Mouse (Mus musculus) left cerebral cortex, adult 9 months (tissue): ENCODE results near the gene Fam71a.

ENCODE experiments used
- DNase-seq, 2 experiments: peaks; one replicate each; pipeline ENCODE4 v3.0.0; 2022; ENCODE audit warnings: low spot score in 2 of 2

The Fam71a gene

DNA sequence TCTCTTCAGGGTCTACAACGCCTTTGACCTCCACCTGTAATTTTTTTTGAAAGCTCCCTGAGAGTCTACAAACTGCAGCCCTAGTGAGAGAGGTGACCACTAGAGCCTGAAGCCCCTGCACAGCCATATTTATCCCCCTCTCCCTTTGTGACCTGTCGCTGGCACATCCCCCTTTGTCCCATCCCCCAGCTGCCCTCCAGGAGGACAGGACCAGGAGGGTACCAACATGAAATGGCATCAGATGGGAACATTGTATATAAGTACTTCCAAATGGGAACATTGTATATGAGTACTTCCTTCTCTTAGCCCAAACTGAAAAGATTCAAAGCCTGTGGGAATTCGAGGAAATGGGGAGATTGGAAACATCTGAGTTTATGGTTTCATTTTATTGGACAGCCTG, at the start of gene Fam71a:
TSS of gene Fam71a (minus strand) at position 101 of the 400 bp plus-strand sequence.
- no peak for DNase-seq

DNA sequence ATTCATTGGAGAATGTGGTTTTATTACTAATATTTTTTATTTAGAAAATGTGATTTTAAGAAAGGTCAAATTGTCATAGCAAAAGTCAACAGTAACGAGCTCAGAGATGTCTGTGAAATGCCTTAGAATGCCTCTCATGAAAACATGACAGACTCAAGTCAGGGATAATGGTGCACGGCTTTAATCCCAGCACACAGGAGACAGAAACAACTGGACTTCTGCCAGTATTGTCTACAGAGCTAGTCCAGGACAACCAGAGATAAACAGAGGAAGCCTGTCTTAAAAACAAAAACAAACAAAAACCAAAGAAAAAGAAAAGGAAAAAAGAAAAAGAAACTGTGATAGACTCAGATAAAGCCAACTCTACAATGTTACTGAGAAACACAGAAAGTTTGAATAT, 46.5 kb upstream of the Fam71a start:
- DNase-seq = no peak

DNA sequence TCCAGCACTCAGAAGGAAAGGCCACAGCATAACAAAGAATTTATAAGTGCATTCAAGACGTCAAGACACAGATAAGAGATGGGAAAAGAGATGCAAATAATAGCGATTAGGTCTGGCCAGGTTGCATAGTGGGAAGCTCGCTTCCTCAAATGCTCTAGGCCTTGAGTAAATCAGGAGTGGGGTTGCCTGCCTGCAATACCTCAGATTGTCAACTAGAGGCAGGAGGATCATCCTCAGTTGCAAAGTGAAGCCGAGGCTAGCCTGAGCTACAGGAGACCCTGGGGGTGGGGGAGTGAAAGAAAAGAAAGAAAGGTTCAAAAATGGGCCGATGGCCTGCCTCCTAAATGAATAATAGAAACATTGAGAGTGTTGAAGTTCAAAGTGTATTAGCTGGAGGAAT, 41.2 kb upstream of the Fam71a start:
- no peak for DNase-seq

DNA sequence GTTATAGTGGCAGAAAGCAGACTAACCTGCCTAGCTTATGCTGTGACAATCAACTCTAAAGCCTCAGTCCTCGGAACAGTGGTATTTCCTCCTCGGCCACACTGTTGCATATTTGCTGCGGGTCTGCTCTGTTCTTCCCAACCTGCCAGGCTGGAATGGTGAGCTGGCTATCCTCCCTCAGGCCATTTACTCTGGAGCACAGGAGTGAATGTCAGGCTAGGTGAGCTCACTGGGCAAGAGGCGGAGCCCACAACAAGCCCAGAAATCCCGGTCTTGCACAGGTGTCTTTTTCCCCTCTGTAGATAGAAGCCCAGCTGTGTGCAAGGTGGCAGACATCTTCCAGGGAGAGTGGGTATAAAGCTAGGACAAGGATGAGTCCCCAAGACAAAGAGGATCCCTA, 40.3 kb upstream of the Fam71a start:
- DNase-seq = no peak

DNA sequence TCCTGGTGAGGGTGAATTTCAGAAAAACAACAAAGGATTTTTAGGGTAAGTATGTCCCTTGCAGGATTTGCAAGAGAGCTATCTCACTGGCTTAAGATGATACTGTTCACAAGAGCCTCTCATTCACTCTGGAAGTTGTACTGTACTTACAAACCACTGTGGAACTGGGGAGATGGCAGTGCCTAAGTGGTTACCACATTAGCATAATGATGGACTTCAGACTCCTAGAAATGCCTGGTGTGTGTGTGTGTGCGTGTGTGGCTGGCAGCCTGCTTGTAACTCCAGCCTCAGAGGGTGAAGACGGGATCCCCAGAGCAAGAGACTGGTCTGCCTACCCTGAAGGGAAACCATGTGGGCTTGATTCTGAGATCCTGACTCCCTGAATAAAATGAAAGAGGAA, 38.9 kb upstream of the Fam71a start:
- DNase-seq = no peak

DNA sequence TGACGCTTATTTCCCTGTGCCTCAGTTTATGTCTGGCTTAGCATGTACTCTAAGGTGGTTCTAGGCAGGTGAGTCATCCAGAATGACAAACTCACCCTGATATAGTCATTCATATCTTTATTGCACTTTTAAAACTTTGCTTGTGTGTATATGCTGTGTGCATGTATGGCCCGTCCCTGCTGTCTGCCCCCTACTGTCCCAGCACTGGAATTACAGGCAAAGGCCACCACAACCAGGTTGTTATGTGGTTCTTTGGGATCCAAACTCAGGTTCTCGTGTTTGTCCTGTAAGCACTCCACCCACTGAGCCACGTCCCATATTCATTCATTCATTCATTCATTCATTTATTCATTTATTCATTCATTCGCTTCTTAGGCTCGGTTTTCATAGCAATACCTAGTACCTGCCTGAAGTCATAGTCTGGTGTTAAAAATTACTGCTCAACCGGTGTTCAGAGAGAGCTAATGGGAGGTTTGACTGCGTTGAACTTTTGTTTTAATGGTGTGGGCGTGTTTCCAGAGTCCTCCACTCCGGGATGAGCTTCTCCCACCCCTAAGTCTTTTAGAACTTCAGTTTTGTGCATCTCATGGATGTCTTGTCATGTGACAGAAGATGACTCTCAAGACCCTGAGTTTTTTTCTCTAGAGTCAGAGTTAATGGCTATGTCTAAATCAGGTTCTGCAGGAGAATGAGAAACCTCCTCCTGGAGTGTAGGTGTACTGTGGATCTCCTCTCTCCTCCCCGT, 37.8 kb upstream of the Fam71a start:
- no peak for DNase-seq

DNA sequence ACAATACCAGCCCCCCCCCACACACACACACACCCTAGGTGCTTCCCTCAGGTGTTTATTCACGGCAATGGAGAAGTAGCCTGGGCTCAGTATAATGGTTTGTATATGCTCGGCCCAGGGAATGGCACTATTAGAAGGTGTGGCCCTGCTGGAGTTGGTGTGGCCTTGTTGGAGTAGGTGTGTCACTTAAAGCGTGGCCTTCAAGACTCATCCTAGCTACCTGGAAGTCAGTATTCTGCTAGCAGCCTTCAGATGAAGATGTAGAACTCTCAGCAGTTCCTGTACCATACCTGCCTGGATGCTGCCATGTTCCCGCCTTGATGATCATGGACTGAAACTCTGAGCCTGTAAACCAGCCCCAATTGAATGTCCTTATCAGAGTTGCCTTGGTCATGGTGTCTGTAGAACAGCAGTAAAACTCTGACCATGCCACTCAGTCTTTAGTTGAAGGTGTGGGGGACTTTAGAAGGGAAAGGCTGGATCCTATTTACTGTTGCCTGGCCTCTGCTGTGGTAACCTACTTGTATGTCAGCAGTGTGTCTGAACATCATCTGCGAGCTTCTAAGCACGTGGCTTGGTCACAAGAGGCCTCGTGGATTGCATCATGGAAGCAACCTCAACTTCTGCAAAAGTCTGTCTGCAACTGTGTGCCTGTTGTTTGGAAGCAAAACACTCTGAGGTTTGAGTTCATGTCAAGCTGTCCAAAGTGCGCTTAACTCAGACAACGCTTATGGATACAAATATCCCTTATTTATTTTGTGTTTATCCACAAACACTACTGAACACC, 36.4 kb upstream of the Fam71a start:
- peak in 1 of 2 experiments; percentile 39 for DNase-seq

DNA sequence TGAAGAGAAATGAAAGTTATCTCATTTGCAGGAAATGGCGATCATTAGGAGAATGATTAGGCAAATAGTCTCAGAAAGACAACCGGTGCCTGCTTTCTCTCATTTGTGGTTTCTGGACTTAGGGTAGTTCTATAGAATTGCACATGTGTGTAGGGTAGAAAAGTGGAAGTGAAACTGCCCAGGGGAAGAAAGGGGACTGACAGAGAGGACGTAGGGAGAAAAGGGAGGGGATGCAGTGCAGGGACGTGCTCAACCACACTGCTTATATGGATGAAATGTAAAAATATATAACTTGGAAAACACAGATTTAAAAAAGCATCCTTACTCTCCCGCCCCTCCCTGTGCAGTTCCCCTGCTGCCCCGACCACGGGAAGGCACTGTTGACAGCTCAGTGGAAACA, 33.3 kb upstream of the Fam71a start:
- no peak for DNase-seq

DNA sequence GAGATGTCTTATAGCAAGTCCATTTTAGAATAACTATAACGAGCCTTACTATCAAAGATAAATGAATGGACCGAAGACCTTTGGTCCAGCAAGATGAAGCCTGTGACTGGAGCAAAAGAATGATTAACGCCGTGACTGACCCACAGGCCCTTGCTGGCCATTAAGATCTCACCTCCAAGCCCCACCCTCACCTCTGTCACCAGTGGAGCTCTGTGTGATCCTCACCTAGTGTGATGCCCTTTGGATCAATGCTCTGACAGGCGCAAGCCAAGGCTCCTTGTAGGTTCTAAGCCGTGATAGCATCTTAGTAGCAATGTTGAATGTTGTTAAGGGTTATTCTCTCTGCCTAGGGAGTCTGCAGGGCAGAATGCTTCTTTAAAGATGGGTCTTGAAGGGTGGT, 31.4 kb upstream of the Fam71a start:
- no peak for DNase-seq

DNA sequence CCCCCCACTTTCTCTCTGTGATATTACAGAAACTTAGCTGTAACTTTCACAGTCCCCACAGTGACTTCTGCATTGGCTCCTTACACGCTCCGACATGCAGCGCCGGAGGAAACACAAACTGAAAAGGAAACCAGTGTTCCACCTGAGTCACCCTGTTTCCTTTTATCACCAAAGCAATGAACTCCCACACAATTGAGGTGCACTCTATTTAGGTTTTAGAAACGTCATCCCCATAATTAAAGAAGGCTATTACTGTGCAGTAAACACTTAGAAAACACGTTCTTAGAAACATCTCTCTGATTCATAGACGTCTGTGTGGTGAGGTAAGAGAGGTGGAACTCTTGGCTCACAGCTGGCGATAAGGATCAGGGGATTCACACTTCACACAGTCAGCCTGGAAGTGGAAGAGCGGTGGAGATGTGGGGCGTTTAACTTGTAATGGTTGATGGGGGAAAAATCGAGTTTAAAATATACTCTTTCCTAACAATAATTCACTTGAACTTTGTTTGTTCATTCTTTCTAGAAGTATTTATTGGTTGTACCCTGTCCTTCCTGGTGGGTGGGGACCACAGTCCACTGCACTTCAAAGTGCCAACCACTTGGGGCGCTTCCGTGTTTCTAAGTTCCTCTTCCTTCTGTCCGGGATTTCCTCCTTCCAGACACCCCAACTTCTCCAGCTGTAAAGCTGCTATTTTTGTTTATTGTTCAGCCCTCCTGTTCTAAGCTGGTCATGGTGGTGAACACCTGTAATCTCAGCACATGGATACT, 29.2 kb upstream of the Fam71a start:
- no peak for DNase-seq

DNA sequence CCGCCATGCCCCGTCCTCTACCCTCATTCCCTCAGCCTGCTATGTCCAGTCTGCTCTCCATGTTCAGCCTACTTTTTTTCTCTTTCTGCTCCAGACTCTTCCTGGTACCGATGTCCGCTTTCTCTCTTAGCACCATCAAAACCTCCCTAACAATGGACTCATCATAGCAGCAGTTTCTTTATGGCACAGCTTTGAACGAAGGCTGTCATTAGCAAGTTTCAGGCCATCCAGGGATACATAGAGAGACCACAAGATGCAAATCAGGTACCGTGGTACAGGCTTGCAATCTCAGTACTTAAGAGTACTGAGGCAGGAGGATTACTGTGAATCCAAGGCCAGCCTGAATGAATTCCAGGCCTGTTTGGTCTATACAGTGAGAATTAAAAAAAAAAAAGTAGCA, 28.1 kb upstream of the Fam71a start:
- no peak for DNase-seq

DNA sequence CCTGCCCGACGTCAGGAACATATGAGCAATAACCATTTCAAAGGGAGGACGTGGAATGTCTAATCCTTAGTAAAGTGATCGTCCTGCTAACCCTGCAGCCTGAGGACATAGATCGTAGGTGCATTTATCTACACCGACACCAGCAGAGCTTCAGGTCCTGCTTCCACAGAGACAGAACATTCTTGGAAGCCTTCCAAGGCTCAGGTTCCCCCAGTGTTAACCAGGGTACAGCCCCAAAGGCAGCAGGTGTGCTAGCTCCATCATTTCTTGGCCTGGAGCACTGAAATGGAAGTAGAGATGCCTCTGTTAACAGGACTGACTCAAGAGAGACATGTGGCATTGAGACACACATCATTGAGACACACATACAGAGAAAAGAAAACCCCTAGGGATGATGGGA, 27.6 kb upstream of the Fam71a start:
- no peak for DNase-seq

DNA sequence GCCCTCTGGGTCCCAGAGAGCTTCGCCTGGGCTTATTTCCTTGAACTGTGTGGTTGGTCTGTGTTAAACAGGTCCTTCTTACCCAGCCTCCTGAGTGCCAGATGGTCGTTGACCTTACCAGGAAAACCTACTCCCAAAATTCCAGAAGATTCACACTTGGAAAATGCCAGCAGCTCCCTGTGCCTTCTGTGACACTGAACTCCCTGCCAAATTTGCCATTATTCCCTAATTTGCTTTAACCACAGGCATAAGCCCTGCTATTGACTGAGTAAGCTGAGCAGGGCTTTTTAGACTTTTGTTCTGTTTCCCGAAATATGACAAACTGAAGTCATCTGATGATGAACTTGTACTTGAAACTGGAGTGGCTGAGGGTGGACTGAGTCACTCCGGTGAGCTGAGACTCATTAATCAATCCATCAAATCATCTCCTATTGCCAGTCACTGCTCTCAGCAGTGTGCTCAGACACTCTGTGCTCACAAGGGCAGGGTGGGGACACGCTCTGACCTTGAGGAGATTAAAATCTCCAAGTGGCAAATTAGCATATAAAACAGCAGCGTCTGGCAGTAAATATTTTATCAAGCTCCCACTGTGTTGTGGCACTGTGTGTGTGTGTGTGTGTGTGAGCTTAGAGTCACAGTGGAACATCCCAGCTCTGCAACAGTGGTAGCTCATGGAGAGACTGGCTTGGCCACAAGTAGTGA, 25.2 kb upstream of the Fam71a start:
- no peak for DNase-seq

DNA sequence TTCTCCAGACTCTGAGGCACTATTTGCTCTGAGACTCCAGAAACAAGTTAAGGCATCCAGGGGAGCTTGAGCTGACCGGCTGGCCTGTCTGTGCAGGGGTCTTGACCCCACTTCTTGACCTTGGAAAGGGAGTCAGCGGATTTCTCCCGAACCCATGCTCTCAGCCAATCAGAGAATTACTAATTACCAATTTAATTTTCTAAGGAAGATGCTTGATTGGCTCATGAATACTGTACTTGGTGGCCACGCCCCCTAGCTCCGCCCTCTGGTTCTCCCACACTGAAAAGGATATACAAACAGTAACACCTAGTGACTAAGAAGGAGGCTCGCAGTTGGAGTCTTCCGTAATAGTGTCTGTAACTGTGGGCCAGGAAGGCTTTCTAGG, 21.8 kb upstream of the Fam71a start:
- DNase-seq = no peak

DNA sequence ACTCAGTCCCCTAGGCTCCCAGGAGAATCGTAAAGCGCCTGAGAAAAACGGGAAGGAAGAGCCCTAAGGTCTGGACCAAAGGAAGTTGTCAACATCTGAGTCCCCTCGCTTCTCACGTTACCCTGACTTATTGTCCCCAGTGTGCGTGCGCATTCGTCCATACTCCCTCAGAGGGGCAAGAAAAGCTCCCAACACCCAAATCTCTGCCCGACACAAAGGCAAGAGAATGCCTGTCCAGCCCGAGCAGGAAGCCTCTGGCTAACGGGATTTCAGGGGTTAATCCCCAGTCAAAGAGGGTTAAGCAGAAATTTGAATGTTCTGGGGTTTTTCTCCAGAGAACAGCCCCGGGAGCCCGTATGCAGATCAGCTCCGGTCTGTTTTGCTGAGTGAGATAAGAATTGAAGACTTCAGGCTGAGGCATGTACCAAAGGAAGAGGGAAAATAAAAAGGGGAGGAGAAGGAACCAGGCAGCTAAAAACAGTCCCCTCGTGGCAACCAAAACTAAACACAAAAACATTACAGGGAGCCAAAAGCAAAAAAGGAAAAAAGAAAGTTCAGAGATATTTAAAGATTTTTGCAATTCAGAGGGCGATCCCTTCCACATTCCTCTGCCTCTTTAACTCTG, 21.3 kb upstream of the Fam71a start:
- DNase-seq = no peak

DNA sequence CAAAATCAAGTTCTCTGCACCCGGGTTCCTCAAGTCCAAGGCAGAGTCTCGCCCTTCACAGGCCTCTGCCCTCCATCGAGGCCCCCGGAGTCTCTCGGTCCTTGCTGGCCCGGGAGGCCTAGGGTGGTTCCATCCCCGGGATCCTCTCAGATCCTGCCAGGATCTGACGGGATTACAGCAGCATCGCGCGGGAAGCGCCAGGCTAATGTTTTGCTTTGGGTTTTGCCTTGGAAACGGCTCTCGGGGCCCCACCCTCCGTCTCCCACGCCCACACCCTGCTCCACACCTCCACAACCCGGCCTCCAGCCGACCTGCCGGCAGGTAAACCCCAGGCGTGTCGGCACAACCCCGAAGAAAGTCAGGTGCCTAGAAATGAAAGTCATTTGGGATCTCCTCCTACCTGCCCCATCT, 20.2 kb upstream of the Fam71a start:
- no peak for DNase-seq

DNA sequence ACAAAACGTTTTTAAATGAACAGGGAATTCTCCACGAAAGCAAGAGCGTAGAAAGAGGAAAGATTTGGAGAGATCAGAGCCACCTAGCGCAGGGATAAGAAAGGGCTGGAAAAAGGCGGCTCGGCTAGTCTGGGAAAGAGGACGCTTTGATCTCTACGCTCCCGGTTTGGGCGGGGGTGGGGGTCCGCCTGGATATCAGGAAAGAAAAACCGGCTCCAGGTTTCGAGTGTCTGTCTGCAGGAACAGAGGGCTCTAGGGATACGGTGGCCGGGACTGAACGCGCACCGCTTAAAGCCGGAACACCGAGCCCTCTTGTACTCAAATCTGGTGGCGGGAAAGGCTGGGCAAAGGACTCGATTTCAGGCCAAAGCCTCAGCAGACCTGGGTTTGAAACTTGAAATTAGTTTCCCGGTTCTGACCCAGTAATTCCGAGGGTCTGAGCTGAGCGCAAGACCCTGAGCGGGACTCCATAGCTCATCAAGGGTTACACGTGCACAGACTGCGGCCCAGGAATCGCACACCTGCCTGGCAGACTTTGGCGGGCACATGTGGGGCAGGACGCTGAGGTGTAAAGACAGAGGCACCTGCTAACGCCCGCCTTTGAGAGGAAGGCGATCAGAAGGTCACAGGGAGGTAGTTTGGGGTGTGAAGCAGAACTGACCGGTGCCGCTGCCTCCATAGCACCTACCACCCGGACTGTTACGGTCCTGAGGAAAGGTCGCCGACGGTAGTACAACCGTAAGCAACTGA, 19.6 kb upstream of the Fam71a start:
- DNase-seq = peak in 1 of 2 experiments; percentile 14

DNA sequence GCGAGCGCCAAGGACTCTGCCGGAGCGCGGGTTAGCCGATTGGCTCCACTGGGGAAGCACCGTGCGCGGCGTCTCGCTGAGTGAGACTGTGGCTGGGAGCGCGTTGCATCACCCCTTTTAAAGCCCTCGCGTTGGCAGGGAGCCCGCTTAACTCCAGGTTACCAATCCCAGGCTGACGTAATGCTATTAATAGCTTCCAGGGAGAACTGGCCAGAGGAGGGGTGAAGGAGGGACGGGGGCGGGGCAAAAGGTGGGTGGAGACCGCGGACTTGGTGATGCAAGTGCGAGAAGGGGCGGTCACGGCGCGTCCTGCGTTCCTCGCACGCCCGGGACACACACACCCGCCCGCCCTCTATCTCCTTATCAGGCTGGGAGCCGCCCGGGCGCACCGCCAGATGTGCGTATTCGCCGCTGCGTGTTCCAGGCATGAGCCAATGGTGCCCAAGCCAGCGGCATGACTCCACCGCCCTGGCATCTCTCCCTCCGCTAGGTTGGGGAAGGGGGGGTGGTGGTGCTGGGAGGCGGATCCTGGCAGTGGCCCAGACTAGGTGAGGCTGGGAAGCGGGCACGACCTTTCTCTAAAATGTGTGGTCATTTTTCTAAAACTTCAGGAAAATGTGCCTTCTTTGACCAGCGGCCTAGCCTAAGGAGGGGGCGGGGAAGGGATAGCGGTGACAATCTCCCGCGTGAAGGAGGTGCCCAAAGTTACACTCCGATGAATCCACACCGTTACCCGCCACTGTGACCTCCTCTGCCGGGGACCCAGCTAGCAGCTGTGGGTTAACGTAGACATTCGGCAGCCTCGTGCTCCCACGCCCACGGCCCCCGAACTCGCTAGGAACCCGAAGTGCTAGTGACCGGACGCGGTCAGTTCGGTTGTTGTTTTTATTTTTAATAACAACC, 18.8 kb upstream of the Fam71a start:
- DNase-seq = peak; percentile 71 to 84

DNA sequence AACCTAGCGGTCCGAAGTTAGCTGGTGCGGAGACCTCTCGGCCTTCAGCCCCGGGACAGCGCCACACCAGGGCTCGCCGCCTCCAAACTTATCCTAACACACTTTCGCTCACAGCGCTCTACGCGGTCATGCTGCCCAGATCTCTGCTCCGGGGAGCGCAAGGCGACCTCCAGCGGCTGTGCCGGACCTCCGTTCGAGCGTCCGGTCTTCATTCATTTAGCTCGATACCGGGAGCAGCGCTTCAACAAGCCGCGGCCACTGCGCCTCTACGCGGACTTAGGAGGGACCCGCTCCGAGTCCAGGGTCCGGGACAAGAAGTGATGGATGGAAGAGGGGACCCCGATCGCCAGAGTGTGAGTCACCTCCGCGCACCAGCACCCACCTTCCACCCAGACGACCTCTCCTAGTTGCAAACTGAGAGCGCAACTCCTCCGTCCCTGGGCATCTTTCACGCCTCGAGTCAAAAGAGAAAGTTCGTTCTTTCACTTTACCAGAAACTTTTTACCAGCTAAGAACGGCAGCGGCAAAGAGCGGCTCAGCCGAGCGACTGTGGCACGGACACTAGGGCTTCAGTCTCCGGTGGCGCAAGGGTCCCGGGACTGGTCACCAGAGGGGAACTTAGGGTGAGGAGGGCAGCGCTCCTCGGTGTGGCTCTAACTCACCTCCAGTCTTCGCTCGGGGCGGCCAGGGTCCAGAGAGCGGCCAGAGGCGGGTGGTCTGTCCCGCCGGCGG, 18.0 kb upstream of the Fam71a start:
- peak in 1 of 2 experiments; percentile 11 for DNase-seq
